Mouse (Mus musculus) liver, embryonic 15.5 days (tissue): ENCODE results near the gene Ndufv1. TPM values are rescaled to one million over a fixed set of nuclear protein-coding genes. Genes with fewer than 3 reads are reported as not detected.

ENCODE experiments used
- ATAC-seq: fragments of 200-750 bp; cut with Nextera tagmentation; 2 replicates; pipeline ENCODE4 v1.8.0; 2017; ENCODE audit warnings: moderate number of reproducible peaks, mild to moderate bottlenecking, moderate library complexity; ENCODE audit not compliant: insufficient read depth
- H3K27ac ChIP-seq: fragments of 300-500 bp; sonication (generic); replicated peaks from 2 replicates; pipeline ENCODE4 v1.5.1; 2015; ENCODE audit warnings: mild to moderate bottlenecking, inconsistent platforms
- H3K27me3 ChIP-seq: fragments of 300-500 bp; sonication (generic); 2 replicates; pipeline ENCODE4 v1.6.1; 2015; ENCODE audit warnings: mild to moderate bottlenecking, inconsistent platforms
- H3K36me3 ChIP-seq: fragments of 300-500 bp; sonication (generic); replicated peaks from 2 replicates; pipeline ENCODE4 v1.6.1; 2015; ENCODE audit warnings: moderate library complexity, mild to moderate bottlenecking, inconsistent platforms
- H3K4me1 ChIP-seq: fragments of 300-500 bp; sonication (generic); replicated peaks from 2 replicates; pipeline ENCODE4 v1.6.1; 2015; ENCODE audit warnings: inconsistent platforms
- H3K4me2 ChIP-seq: fragments of 300-500 bp; sonication (generic); 2 replicates; pipeline ENCODE4 v1.6.1; 2015; ENCODE audit warnings: moderate library complexity, mild to moderate bottlenecking, inconsistent platforms
- H3K4me3 ChIP-seq: fragments of 300-500 bp; sonication (generic); replicated peaks from 2 replicates; pipeline ENCODE4 v1.5.1; 2015; ENCODE audit warnings: mild to moderate bottlenecking, inconsistent platforms
- H3K9ac ChIP-seq: fragments of 300-500 bp; sonication (generic); 2 replicates; pipeline ENCODE4 v1.6.1; 2015; ENCODE audit warnings: moderate library complexity, mild to moderate bottlenecking, inconsistent platforms
- H3K9me3 ChIP-seq: fragments of 300-500 bp; sonication (generic); replicated peaks from 2 replicates; pipeline ENCODE4 v1.6.1; 2016; ENCODE audit warnings: inconsistent platforms
- WGBS: fragments of 180-500 bp; shearing (Covaris S2); methylation state at CpG from one replicate; pipeline ENCODE4 v1.1.7; 2015; ENCODE audit warnings: mixed read lengths; ENCODE audit not compliant: insufficient replicate concordance; 5-methylcytosine and 5-hydroxymethylcytosine counted together
- polyA plus RNA-seq: library from polyadenylated mRNA; unstranded; fragments of >200 nt; fragmentation: Nextera tagmentation; extraction: Ambion mirVana; gene quantifications from 2 replicates; pipeline ENCODE4 v1.2.1, GENCODE M21; 2015

Gene Ndufv1
- polyA plus RNA-seq, 1 experiment from 2014 or later = 152 TPM

DNA sequence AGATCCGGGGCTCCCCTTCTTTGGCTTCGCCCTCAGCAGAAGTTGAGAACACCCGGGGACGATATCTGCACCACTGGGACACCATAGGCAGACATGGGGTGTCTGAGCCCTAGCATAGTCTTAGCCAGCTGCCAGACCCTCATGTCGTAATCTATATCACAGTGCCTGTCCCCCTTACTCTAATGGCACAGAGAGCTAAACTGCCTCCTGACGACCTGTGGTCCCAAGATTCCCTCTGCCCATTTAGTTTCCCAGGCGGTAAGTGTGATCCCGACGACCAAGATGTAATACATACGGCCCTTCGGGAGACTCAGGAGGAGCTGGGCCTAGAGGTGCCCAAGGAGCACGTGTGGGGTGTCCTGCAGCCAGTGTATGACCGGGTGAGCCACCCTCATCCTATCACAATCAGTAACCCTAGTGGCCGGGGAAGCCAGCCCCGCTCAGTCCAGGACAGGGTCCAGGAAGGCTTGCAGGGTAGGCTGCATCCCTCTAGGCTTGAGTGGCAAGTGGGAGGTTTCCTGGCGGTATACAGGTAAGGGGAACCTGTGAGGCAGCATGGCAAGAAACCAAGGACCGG is 11.6 kb downstream of the Ndufv1 start:
- peak overlapping the region; percentile 92 for H3K4me3 ChIP-seq
- no peaks in the 10 kb centered on the region for H3K27me3 ChIP-seq
- H3K36me3 ChIP-seq = peaks cover 5% of the 10 kb centered on the region
- H3K4me2 ChIP-seq = peak overlapping the region; percentile 99
- peak overlapping the region; percentile 89 for H3K9ac ChIP-seq
- H3K9me3 ChIP-seq = no peaks in the 10 kb centered on the region
- WGBS = 27% methylated on average over 17 of the region's 17 CpGs
- ATAC-seq = peak; percentile 4; the same call in 1 of the 2 replicates
- peak overlapping the region; percentile 99 for H3K27ac ChIP-seq
- H3K4me1 ChIP-seq = peaks cover 30% of the 10 kb centered on the region

DNA sequence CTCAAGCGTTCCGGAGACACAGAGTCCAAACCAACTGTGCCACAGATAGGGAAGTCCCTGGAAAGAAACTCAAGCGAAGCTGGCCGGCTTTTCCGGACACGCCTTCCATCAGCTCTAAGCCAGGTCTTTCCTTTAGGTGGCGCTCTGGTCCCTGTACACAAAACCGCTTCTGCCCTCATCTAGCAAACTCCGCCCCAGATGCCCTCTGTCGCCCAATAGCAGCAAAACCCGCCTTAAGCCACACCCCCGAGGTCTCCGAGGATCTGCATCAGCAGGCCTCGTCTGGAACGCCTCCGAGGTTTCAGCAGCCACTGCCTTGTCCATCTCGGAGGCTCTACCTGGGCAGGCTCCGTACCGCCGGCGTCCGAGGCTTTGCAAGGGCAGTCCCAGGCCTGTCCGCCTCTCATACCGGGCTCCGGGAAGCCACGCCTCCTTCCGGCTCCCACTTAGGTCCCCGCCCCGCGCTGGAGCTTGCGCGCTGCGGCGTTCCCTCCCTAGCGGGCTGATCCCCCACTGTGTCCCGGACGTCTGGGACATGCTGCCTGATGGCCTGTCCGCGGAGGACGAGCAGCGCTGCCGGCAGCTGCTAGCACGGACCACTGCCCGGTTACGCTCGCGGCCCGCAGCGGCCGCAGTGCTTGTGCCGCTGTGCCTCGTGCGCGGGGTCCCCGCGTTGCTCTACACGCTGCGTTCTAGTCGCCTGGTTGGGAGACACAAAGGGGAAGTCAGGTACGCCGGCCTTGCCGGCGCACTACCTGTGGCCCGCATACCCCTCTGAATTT is 12.3 kb downstream of the Ndufv1 start, which contains the start of the genes Nudt8 and Gm49405:
Gene Nudt8, plus strand, starts transcription at position 462 of the 782 bp plus-strand sequence.
Gene Gm49405, plus strand, starts transcription at position 508 of the 782 bp plus-strand sequence.
- Histone ChIP-seq H3K4me3 (peak within 1 kb of the TSS; percentile 92), H3K4me1 (peaks cover 30% of the 10 kb centered on the region), H3K36me3 (no peaks in the 10 kb centered on the region), H3K9ac (peak within 1 kb of the TSS; percentile 89), H3K27me3 (no peaks in the 10 kb centered on the region), H3K27ac (peak within 1 kb of the TSS; percentile 99), H3K4me2 (peak within 1 kb of the TSS; percentile 99), H3K9me3 (no peaks in the 10 kb centered on the region)
- ATAC-seq = peak; percentile 87
- under 1% methylated on average over 64 of the region's 64 CpGs for WGBS

DNA sequence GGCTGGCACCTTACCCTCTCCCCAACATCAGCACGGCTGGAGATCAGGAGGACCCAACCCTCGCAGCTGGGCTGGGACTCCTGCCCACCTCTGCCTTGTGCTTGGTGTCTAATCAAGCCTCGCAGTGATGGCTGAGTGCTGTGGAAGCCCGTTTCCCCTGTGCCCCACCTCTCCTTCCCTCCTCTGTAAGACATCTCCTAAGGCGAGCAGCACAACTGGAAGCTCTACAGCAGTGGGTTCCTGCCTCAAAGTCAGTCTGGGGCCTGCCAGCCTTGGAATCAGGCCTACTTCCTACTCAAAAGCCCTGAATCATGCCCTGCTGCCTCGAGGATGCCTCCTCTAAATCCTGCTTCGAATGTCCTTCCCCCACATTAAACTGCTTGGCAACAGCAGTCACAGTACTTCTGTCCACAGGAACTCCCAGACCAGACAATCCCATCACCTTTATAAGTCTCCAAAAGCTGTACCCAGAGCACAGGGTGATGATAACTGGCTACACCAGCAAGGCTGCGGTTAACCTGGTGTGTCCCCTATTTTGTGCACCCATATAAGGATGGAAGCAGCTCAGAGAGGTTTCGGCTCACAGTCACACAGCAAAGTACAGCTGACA is 13.4 kb downstream of the Ndufv1 start:
- Histone ChIP-seq H3K27ac (peak overlapping the region; percentile 99; the same call in 1 of the 2 replicates), H3K36me3 (no peaks in the 10 kb centered on the region), H3K9ac (no peak overlapping the region), H3K4me2 (peak overlapping the region; percentile 99), H3K4me3 (0 out of 2 replicates have a peak overlapping the region, but pooled peaks have one; percentile 92), H3K27me3 (no peaks in the 10 kb centered on the region), H3K9me3 (no peaks in the 10 kb centered on the region), H3K4me1 (peaks cover 30% of the 10 kb centered on the region)
- 58% methylated on average over 9 of the region's 9 CpGs for WGBS
- no peak for ATAC-seq

- H3K27ac ChIP-seq = no peak overlapping the region
- WGBS = 67% methylated on average over 8 of the region's 8 CpGs
- no peaks in the 10 kb centered on the region for H3K9me3 ChIP-seq
- H3K9ac ChIP-seq = no peak overlapping the region
- H3K4me2 ChIP-seq = no peak overlapping the region
- ATAC-seq = no peak
- peaks cover 30% of the 10 kb centered on the region for H3K4me1 ChIP-seq
- no peak overlapping the region for H3K4me3 ChIP-seq
- no peaks in the 10 kb centered on the region for H3K36me3 ChIP-seq
- no peaks in the 10 kb centered on the region for H3K27me3 ChIP-seq
Observed at GRCm38 (mm10) chr19:3998335-3998734, 14.3 kb downstream of the Ndufv1 start.

- Histone ChIP-seq H3K27ac (no peak overlapping the region), H3K4me3 (no peak overlapping the region), H3K9ac (no peak overlapping the region), H3K36me3 (no peaks in the 10 kb centered on the region), H3K4me1 (peaks cover 33% of the 10 kb centered on the region), H3K4me2 (no peak overlapping the region), H3K27me3 (0 out of 2 replicates have a peak, but pooled peaks cover 5% of the 10 kb centered on the region), H3K9me3 (no peaks in the 10 kb centered on the region)
- no peak for ATAC-seq
- 58% methylated on average over 8 of the region's 8 CpGs for WGBS
Observed at GRCm38 (mm10) chr19:3997231-3997630, 15.4 kb downstream of the Ndufv1 start.

DNA sequence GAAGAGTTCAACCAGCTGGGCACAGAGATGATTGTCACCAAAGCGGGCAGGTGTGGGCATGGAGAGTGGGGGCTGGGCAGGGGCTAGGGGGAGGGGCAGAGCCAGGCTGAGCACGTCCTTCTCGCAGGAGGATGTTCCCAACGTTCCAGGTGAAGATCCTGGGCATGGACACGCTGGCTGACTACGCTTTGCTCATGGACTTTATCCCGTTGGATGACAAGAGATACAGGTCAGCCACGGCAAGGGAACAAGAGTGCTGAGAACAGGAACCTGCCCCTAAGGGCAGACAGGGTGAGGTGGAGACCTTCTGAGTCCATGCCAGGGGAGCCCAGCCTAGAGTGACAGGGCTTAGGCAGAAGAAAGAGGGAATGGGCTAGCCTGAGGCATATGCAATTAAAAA is 15.9 kb downstream of the Ndufv1 start:
- H3K4me1 ChIP-seq = peaks cover 28% of the 10 kb centered on the region
- H3K27me3 ChIP-seq = 0 out of 2 replicates have a peak, but pooled peaks cover 9% of the 10 kb centered on the region
- H3K27ac ChIP-seq = no peak overlapping the region
- no peak overlapping the region for H3K9ac ChIP-seq
- no peak for ATAC-seq
- H3K9me3 ChIP-seq = no peaks in the 10 kb centered on the region
- H3K4me3 ChIP-seq = no peak overlapping the region
- H3K4me2 ChIP-seq = no peak overlapping the region
- 62% methylated on average over 8 of the region's 8 CpGs for WGBS
- no peaks in the 10 kb centered on the region for H3K36me3 ChIP-seq

DNA sequence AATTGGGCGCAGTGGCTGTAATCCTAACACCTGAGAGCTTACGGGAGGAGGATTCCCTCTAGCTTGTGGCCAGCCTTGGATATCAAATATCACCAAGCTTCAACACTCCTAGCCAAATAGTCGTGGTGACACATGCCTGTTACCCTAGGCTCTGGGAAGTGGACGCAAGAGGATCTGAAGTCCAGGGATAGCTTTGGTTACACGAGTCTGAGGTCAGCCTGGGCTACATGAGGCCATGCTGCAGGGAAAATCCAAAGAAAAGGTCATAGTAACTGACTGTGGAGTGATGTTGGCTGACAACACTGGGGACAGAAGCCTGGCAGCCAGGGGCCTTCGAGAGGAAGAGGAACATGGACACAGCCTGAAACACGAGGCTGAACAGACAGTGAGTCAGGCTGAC is 16.5 kb downstream of the Ndufv1 start:
- Histone ChIP-seq H3K36me3 (no peaks in the 10 kb centered on the region), H3K4me2 (no peak overlapping the region), H3K4me1 (peaks cover 22% of the 10 kb centered on the region), H3K4me3 (no peak overlapping the region), H3K27me3 (0 out of 2 replicates have a peak, but pooled peaks cover 9% of the 10 kb centered on the region), H3K27ac (no peak overlapping the region), H3K9ac (no peak overlapping the region), H3K9me3 (no peaks in the 10 kb centered on the region)
- no peak for ATAC-seq
- WGBS = 55% methylated on average over 7 of the region's 7 CpGs

GRCm38 (mm10) chr19:3995505-3995904 is 17.1 kb downstream of the Ndufv1 start:
- no peak overlapping the region for H3K4me3 ChIP-seq
- H3K4me1 ChIP-seq = peaks cover 16% of the 10 kb centered on the region
- ATAC-seq = no peak
- no peak overlapping the region for H3K27ac ChIP-seq
- H3K27me3 ChIP-seq = 0 out of 2 replicates have a peak, but pooled peaks cover 9% of the 10 kb centered on the region
- no peak overlapping the region for H3K9ac ChIP-seq
- H3K4me2 ChIP-seq = no peak overlapping the region
- 76% methylated on average over 3 of the region's 3 CpGs for WGBS
- H3K9me3 ChIP-seq = no peaks in the 10 kb centered on the region
- H3K36me3 ChIP-seq = no peaks in the 10 kb centered on the region

- Histone ChIP-seq H3K4me3 (no peak overlapping the region), H3K9me3 (no peaks in the 10 kb centered on the region), H3K9ac (no peak overlapping the region), H3K27me3 (0 out of 2 replicates have a peak, but pooled peaks cover 9% of the 10 kb centered on the region), H3K36me3 (no peaks in the 10 kb centered on the region), H3K27ac (no peak overlapping the region), H3K4me2 (no peak overlapping the region), H3K4me1 (peaks cover 15% of the 10 kb centered on the region)
- ATAC-seq = no peak
- 59% methylated on average over 6 of the region's 6 CpGs for WGBS
Observed at GRCm38 (mm10) chr19:3994932-3995331, 17.7 kb downstream of the Ndufv1 start.

GRCm38 (mm10) chr19:3992416-3992815 is 20.2 kb downstream of the Ndufv1 start, which contains the start of gene Tbx10:
TSS of gene Tbx10 (plus strand) at chr19:3992752.
- ATAC-seq = no peak
- Histone ChIP-seq H3K36me3 (no peaks in the 10 kb centered on the region), H3K4me3 (no peak within 1 kb of the TSS), H3K4me1 (peaks cover 10% of the 10 kb centered on the region; the same call in 1 of the 2 replicates), H3K9ac (no peak within 1 kb of the TSS), H3K27me3 (0 out of 2 replicates have a peak, but pooled peaks cover 9% of the 10 kb centered on the region), H3K9me3 (no peaks in the 10 kb centered on the region), H3K27ac (no peak within 1 kb of the TSS), H3K4me2 (no peak within 1 kb of the TSS)
- WGBS = 45% methylated on average over 5 of the region's 5 CpGs

- no peak overlapping the region for H3K27ac ChIP-seq
- 0 out of 2 replicates have a peak, but pooled peaks cover 9% of the 10 kb centered on the region for H3K27me3 ChIP-seq
- H3K4me3 ChIP-seq = no peak overlapping the region
- H3K4me1 ChIP-seq = peaks cover 13% of the 10 kb centered on the region
- no peak for ATAC-seq
- H3K36me3 ChIP-seq = no peaks in the 10 kb centered on the region
- H3K9ac ChIP-seq = no peak overlapping the region
- no peaks in the 10 kb centered on the region for H3K9me3 ChIP-seq
- H3K4me2 ChIP-seq = no peak overlapping the region
- 63% methylated on average over 3 of the region's 3 CpGs for WGBS
Observed at GRCm38 (mm10) chr19:3991966-3992365, 20.6 kb downstream of the Ndufv1 start.
